Mouse (Mus musculus): ENCODE results near the gene Rhof.

Rhof gene

DNA sequence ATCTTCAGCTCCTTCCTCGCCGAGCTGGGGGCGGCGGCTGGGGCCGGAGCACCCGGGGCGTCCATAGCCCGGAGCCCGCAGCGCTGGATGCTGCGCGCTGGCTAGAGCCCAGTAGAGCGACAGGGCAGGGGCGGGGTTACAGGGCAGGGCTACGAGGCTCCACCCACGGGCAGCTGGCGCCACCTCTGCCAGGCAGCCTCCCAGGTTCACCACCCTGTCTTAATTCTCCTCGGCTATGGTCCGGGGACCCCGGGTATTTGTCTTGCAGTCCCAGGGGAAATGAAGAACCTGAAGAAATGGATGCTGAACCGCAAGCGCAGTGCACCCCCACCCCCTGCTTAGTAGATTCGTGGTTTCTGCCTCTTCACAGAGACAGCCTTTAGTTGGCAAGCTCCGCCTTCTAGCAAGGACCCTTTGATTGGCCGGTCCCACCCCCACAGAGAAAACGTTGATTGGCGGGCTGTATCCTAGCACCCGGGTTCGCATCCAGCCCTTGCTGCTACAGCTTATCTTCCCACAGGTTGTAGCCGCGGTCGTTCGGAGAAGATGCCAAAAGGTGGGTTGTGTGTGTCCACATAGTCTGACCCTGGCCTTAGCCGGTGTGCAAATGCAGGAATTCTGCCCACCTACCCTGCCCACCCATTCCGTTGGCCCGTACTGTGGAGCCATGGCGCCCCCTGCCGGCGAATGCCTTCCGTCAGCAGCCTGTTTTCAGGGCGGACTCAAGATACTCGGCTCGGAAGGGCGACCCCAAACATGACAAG lies at the start of gene Rhof:
Rhof (minus strand) TSS at position 385 of the 764 bp plus-strand sequence.
- CTCF ChIA-PET, result interaction anchor here (0.6 to 5.2 kb wide), 11 partner anchors 12 to 98 kb away, joined by 3 to 38 read pairs (median 5); no protein-coding TSS in a partner anchor

- CTCF ChIA-PET, result no interaction called here
These were observed 49.0 kb upstream of the Rhof start for GRCm38 (mm10) chr5:123181536-123181935.

GRCm38 (mm10) chr5:123180390-123180789 lies 47.9 kb upstream of the Rhof start:
- CTCF ChIA-PET, result no interaction called here

- CTCF ChIA-PET, result no interaction called here
These were observed 46.3 kb upstream of the Rhof start for GRCm38 (mm10) chr5:123178792-123179191.

GRCm38 (mm10) chr5:123171646-123172350 lies 39.3 kb upstream of the Rhof start:
- CTCF ChIA-PET, result interaction anchor here (0.9 to 3.5 kb wide), 5 partner anchors 12 to 111 kb away, joined by 3 to 10 read pairs (median 7); partner anchors contain the start of gene Rhof

DNA sequence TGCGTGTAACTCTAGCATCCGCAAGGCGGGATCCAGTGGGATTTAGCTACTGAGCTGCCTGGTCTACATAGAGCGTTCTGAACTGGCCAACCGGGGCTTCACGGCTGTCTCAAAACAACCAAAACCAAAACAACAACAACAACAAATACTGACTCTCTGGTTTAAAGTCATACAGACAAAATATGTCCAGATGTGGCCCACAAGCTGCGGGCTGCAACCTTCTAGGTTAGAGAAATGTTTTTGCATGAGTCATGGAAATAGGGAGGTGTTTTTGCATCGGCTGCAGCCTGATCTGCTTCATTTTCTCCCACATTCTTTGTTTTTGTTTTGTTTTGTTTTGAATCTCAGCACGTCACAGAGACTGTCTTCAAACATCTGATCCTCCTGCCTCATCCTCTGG lies 37.9 kb upstream of the Rhof start:
- CTCF ChIA-PET, result interaction anchor here (3.5 kb wide), 1 partner anchor 37 kb away, joined by 10 read pairs; the partner anchor contains the start of gene Rhof

DNA sequence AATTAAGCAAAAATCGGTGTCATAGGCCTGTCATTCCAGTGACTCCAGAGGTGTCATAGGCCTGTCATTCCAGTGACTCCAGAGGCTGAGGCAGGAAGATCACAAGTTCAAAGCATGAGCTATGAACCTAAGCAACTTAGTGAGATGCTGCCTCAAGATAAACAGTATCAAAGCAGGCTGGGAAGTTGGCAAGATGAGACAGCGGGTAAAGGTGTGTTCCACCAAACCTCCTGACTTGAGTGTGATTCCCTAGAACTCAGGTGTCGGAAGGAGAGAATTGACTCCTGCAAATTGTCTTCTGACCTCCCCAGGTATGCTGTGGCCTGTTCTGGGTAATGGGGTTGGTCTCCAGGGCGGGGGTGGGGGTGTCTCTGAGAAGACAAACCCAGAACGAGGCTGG lies 36.8 kb upstream of the Rhof start, which contains the start of gene Psmd9:
Psmd9 (plus strand) TSS at position 130 of the 400 bp plus-strand sequence.
- CTCF ChIA-PET, result interaction anchor here (3.5 kb wide), 1 partner anchor 36 kb away, joined by 10 read pairs; the partner anchor contains the start of gene Rhof

DNA sequence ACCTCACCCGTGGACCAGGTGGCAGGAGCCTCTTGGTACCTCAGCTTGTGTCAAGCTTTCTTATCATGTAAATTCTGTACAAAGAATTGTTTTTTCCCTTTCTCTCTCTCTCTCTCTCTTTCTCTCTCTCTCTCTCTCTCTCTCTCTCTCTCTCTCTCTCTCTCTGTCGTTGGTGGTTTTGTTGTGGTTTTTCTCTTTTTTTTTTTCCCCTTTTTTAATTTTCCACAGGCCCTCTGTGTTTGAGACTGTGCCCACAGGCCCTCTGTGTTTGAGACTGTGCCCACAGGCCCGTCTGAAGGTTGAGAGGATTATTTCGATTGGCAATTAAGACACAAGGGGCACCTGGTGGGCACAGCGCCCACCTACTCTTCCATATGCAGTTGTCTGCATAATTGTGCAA lies 35.1 kb upstream of the Rhof start:
- CTCF ChIA-PET, result no interaction called here

GRCm38 (mm10) chr5:123166437-123166836 lies 33.9 kb upstream of the Rhof start:
- CTCF ChIA-PET, result no interaction called here

DNA sequence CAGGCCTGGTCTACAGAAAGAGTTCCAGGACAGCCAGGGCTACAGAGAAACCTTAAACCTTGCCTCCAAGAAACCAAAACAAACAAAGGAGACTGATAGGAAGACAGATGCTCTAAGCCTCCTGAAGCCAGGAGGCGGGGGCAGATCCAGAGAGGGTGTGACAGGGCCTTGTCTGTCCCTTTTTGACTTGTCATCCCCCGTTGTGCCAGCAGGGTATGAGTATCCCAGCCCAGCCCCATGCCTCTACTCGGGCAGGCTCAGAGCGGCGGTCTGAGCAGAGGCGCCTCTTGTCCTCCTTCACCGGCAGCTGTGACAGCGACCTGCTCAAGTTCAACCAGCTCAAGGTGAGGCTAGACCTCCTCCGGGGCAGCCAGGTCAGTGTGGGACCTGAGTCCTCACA lies 30.4 kb upstream of the Rhof start:
- CTCF ChIA-PET, result no interaction called here

DNA sequence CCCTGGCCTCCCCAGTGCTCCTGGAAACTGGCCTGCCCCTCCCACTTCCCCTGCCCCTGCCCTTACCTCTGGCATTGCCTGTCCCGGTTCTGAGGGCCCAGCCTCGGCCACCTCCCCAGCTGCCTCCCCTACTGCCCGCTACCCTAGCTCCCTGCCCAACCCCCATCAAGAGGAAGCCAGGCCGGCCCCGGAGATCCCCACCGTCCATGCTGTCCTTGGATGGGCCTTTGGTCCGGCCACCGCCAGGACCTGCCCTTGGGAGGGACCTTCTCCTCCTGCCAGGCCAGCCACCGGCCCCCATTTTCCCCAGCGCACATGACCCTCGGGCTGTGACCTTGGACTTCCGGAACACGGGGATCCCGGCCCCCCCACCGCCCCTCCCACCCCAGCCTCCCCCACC lies 27.8 kb upstream of the Rhof start:
- CTCF ChIA-PET, result no interaction called here

GRCm38 (mm10) chr5:123159866-123160265 lies 27.4 kb upstream of the Rhof start:
- CTCF ChIA-PET, result no interaction called here

- CTCF ChIA-PET, result no interaction called here
These were observed 27.0 kb upstream of the Rhof start for GRCm38 (mm10) chr5:123159446-123159845.

DNA sequence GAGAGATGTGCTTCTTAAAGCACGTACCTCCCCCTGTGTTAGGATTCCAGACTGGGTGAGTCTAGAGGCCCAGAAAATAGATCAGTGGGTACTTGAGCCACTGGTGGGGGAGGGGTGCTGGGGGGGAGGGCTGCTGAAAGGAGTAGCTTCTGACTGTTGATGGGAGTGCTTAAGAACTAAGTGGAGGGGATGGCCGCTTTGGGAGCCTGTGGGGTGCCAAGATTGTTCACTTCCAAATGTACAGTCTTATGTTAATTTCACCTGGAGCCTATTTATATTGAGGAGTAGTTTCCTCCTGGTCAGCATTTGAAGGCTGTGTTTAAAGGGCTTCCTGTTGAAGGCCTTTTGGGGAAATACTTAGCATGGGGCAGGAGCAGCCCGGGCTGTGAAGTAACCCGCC lies 25.5 kb upstream of the Rhof start:
- CTCF ChIA-PET, result interaction anchor here (1.4 kb wide), 1 partner anchor 12 kb away, joined by 5 read pairs; no protein-coding TSS in a partner anchor

GRCm38 (mm10) chr5:123156763-123157162 lies 24.3 kb upstream of the Rhof start:
- CTCF ChIA-PET, result interaction anchor here (0.6 kb wide), 2 partner anchors 23 to 271 kb away, joined by 4 read pairs; no protein-coding TSS in a partner anchor

- CTCF ChIA-PET, result interaction anchor here (0.6 to 3.3 kb wide), 4 partner anchors 12 to 1321 kb away, joined by 3 to 38 read pairs (median 6); partner anchors contain the start of gene Rhof
These were observed 22.9 kb upstream of the Rhof start for GRCm38 (mm10) chr5:123155425-123155824.

GRCm38 (mm10) chr5:123152901-123153300 lies 20.4 kb upstream of the Rhof start:
- CTCF ChIA-PET, result interaction anchor here (3.3 kb wide), 1 partner anchor 19 kb away, joined by 38 read pairs; the partner anchor contains the start of gene Rhof

GRCm38 (mm10) chr5:123151707-123152362 lies 19.3 kb upstream of the Rhof start:
- CTCF ChIA-PET, result interaction anchor here (2.6 kb wide), 1 partner anchor 12 kb away, joined by 24 read pairs; no protein-coding TSS in a partner anchor

DNA sequence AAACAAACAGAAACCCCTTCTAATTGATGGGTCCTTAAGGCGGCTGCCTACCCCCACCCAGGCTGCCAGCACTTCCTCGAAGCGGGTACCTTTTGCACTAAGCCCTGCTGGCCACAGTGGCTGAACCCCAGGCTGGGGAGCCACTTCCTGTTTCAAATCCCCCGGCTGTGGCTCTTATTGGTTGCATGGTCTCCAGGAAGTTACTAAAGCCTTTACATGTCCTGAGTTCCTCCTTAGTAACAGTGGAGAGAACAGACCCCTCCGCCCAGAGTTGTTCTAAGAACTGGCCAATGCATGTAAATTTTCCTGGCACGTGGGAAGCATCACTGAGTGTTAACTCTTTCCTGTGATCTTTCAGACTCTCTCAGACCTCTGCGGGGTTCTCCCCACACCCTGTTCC lies 18.6 kb upstream of the Rhof start:
- CTCF ChIA-PET, result interaction anchor here (0.6 to 2.6 kb wide), 3 partner anchors 11 to 405 kb away, joined by 5 to 26 read pairs (median 24); partner anchors contain the start of gene Rhof

- CTCF ChIA-PET, result interaction anchor here (1.5 to 2.6 kb wide), 3 partner anchors 11 to 83 kb away, joined by 6 to 26 read pairs (median 24); partner anchors contain the start of genes Rhof and Tmem120b
These were observed 18.1 kb upstream of the Rhof start for GRCm38 (mm10) chr5:123150641-123151040.

Measured in spleen, embryonic (tissue).